Mouse (Mus musculus) liver, embryonic 13.5 days (tissue): Measurements from ENCODE around the gene Mast4. TPM values are rescaled to one million over a fixed set of nuclear protein-coding genes. Genes with fewer than 3 reads are reported as not detected.
A peak's percentile ranks its signal among the peaks of the same experiment; 100 is the strongest.

Source experiments
- ATAC-seq: fragments of 200-750 bp; cut with Nextera tagmentation; 2 replicates; pipeline ENCODE4 v1.8.0; 2017; ENCODE audit warnings: low read depth, mild to moderate bottlenecking, moderate number of reproducible peaks, moderate library complexity
- DNase-seq: peaks from one replicate; pipeline ENCODE4 v3.0.0; 2022
- H3K27ac ChIP-seq: fragments of 300-500 bp; sonication (generic); 2 replicates; pipeline ENCODE4 v1.5.1; 2015; ENCODE audit warnings: moderate library complexity, mild to moderate bottlenecking, inconsistent platforms
- H3K27me3 ChIP-seq: fragments of 300-500 bp; sonication (generic); 2 replicates; pipeline ENCODE4 v1.6.1; 2015; ENCODE audit warnings: mild to moderate bottlenecking, inconsistent platforms
- H3K36me3 ChIP-seq: fragments of 300-500 bp; sonication (generic); 2 replicates; pipeline ENCODE4 v1.6.1; 2015; ENCODE audit warnings: mild to moderate bottlenecking, inconsistent platforms
- H3K4me1 ChIP-seq: fragments of 300-500 bp; sonication (generic); replicated peaks from 2 replicates; pipeline ENCODE4 v1.6.1; 2015; ENCODE audit warnings: inconsistent platforms
- H3K4me2 ChIP-seq: fragments of 300-500 bp; sonication (generic); 2 replicates; pipeline ENCODE4 v1.6.1; 2015; ENCODE audit warnings: inconsistent platforms, mild to moderate bottlenecking, moderate library complexity
- H3K4me3 ChIP-seq: fragments of 300-500 bp; sonication (generic); replicated peaks from 2 replicates; pipeline ENCODE4 v1.5.1; 2015; ENCODE audit warnings: mild to moderate bottlenecking, inconsistent platforms
- H3K9ac ChIP-seq: fragments of 300-500 bp; sonication (generic); 2 replicates; pipeline ENCODE4 v1.6.1; 2015; ENCODE audit warnings: mild to moderate bottlenecking, inconsistent platforms
- H3K9me3 ChIP-seq: fragments of 300-500 bp; sonication (generic); replicated peaks from 2 replicates; pipeline ENCODE4 v1.6.1; 2016; ENCODE audit warnings: inconsistent platforms
- WGBS: fragments of 180-500 bp; shearing (Covaris S2); methylation state at CpG from one replicate; pipeline ENCODE4 v1.1.7; 2015; ENCODE audit not compliant: insufficient replicate concordance; 5-methylcytosine and 5-hydroxymethylcytosine counted together
- polyA plus RNA-seq: library from polyadenylated mRNA; unstranded; fragments of >200 nt; fragmentation: Nextera tagmentation; extraction: Ambion mirVana; gene quantifications from 2 replicates; pipeline ENCODE4 v1.2.1, GENCODE M21; 2015

Gene Mast4
- polyA plus RNA-seq, 1 experiment from 2014 or later, result 3.3 TPM

DNA sequence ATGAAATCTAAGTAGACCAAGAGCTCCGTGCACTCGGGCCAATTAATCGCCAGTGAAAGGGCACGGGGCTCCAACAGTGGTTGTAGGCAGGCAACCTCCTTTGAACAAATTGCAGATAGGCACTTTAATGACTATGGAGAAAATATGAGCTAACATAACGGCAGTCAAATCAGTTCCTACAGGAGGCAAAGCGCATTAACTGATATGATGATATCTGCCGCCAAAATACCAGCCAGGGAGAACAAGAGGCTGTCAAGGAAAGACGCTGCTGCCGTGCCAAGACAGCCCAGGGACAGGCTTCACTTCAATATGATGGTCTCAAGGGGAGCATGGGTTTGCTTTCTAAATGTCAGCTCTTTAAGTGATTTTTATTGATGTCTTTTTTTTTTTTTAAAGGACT, 401.9 kb downstream of the Mast4 start:
- no peak overlapping the region for H3K4me3 ChIP-seq
- DNase-seq (no peak), ATAC-seq (no peak)
- no peaks in the 10 kb centered on the region for H3K9me3 ChIP-seq
- H3K4me1 ChIP-seq, result no peaks in the 10 kb centered on the region
- no peak overlapping the region for H3K9ac ChIP-seq
- H3K27ac ChIP-seq, result no peak overlapping the region
- WGBS, result 68% methylated on average over 9 of the region's 9 CpGs
- no peak overlapping the region for H3K4me2 ChIP-seq
- H3K27me3 ChIP-seq, result no peaks in the 10 kb centered on the region
- no peaks in the 10 kb centered on the region for H3K36me3 ChIP-seq

GRCm38 (mm10) chr13:102931951-102932350, 402.3 kb downstream of the Mast4 start:
- WGBS, result 61% methylated on average over 1 of the region's 1 CpGs
- Histone ChIP-seq H3K9me3 (no peaks in the 10 kb centered on the region), H3K36me3 (no peaks in the 10 kb centered on the region), H3K4me2 (no peak overlapping the region), H3K4me3 (no peak overlapping the region), H3K27me3 (no peaks in the 10 kb centered on the region), H3K9ac (no peak overlapping the region), H3K27ac (no peak overlapping the region), H3K4me1 (no peaks in the 10 kb centered on the region)
- ATAC-seq, result no peak
- DNase-seq, result no peak

DNA sequence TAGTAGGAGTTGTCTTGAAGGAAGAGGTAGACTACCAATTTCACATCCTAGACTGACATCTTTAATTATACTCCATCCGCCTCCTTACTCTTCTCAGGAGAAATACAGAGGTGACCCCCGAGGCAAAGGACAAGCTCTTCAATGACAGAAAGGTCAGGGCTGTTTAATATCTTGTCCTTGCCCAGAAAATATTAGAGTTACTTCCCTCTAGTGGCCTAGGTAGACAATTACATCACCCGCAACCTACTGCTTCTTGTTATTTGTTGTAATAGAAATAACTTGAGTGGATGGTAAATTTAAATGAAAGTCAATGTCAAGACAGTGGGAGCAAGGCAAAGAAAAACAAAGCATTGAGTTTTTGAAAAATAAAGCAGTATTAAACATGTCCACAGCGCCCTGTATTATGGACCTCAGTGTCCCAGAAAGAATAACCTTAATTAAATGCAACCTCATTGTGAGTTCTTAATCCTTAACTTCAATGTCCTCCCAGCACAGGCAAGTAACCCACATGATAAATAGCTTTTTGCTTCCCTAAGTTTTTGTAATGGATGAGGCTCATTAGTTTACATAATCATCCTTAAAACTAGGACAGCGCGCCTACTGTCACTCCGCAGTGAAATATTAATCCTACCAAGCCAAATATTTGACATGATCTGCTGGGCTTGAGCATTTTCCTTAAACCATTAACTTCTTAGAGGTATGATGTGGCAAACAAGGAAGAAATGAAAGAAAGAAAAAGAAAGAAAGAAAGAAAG, 408.3 kb downstream of the Mast4 start:
- H3K36me3 ChIP-seq, result no peaks in the 10 kb centered on the region
- no peak overlapping the region for H3K27ac ChIP-seq
- H3K4me1 ChIP-seq, result no peaks in the 10 kb centered on the region
- ATAC-seq (no peak), DNase-seq (no peak)
- 74% methylated on average over 7 of the region's 7 CpGs for WGBS
- no peaks in the 10 kb centered on the region for H3K9me3 ChIP-seq
- H3K27me3 ChIP-seq, result no peaks in the 10 kb centered on the region
- no peak overlapping the region for H3K9ac ChIP-seq
- H3K4me2 ChIP-seq, result no peak overlapping the region
- H3K4me3 ChIP-seq, result no peak overlapping the region

DNA sequence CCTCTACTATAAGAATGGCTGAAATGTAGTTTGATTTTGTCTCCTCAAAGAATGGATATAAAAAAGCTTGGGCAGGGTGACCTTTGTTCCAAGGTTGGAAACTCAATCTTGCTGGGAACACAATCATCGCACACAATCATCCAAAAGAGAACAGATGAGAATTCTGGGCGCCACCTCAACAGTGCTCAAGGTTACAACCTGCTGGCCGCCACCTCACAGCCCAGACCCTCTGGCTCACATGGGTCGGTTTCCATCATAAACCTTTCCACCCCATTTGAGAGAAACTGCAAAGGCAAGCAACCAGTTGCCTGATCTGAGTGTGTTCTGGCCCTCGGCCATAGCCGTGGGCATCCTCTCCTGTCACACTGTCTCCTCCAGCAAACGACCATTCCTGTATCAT, 414.6 kb downstream of the Mast4 start:
- Histone ChIP-seq H3K36me3 (no peaks in the 10 kb centered on the region), H3K9ac (no peak overlapping the region), H3K9me3 (no peaks in the 10 kb centered on the region), H3K4me3 (no peak overlapping the region), H3K4me1 (no peaks in the 10 kb centered on the region), H3K27ac (no peak overlapping the region), H3K4me2 (no peak overlapping the region), H3K27me3 (no peaks in the 10 kb centered on the region)
- DNase-seq (no peak), ATAC-seq (no peak)
- 58% methylated on average over 7 of the region's 7 CpGs for WGBS

GRCm38 (mm10) chr13:102918616-102919015, 415.7 kb downstream of the Mast4 start:
- Histone ChIP-seq H3K9ac (no peak overlapping the region), H3K27me3 (no peaks in the 10 kb centered on the region), H3K9me3 (no peaks in the 10 kb centered on the region), H3K36me3 (no peaks in the 10 kb centered on the region), H3K4me3 (no peak overlapping the region), H3K4me2 (no peak overlapping the region), H3K4me1 (no peaks in the 10 kb centered on the region), H3K27ac (no peak overlapping the region)
- WGBS, result 32% methylated on average over 4 of the region's 4 CpGs
- DNase-seq, result no peak
- no peak for ATAC-seq

GRCm38 (mm10) chr13:102915341-102915740, 419.0 kb downstream of the Mast4 start:
- no peak for DNase-seq
- Histone ChIP-seq H3K4me1 (no peaks in the 10 kb centered on the region), H3K9ac (no peak overlapping the region), H3K9me3 (no peaks in the 10 kb centered on the region), H3K4me3 (no peak overlapping the region), H3K36me3 (no peaks in the 10 kb centered on the region), H3K27ac (no peak overlapping the region), H3K4me2 (no peak overlapping the region), H3K27me3 (no peaks in the 10 kb centered on the region)
- whole genome bisulfite sequencing, result 64% methylated on average over 1 of the region's 1 CpGs
- ATAC-seq, result no peak

GRCm38 (mm10) chr13:102914800-102915199, 419.5 kb downstream of the Mast4 start:
- ATAC-seq (no peak), DNase-seq (no peak)
- no peak overlapping the region for H3K27ac ChIP-seq
- H3K27me3 ChIP-seq, result no peaks in the 10 kb centered on the region
- H3K4me1 ChIP-seq, result no peaks in the 10 kb centered on the region
- no peaks in the 10 kb centered on the region for H3K9me3 ChIP-seq
- no peak overlapping the region for H3K4me2 ChIP-seq
- H3K36me3 ChIP-seq, result no peaks in the 10 kb centered on the region
- H3K4me3 ChIP-seq, result no peak overlapping the region
- H3K9ac ChIP-seq, result no peak overlapping the region

- no peak overlapping the region for H3K4me3 ChIP-seq
- no peaks in the 10 kb centered on the region for H3K9me3 ChIP-seq
- no peaks in the 10 kb centered on the region for H3K4me1 ChIP-seq
- DNase-seq, result no peak
- ATAC-seq, result no peak
- 67% methylated on average over 2 of the region's 2 CpGs for WGBS
- H3K9ac ChIP-seq, result no peak overlapping the region
- no peak overlapping the region for H3K4me2 ChIP-seq
- H3K27ac ChIP-seq, result no peak overlapping the region
- no peaks in the 10 kb centered on the region for H3K36me3 ChIP-seq
- H3K27me3 ChIP-seq, result no peaks in the 10 kb centered on the region
These were observed 420.4 kb downstream of the Mast4 start for GRCm38 (mm10) chr13:102913919-102914318.

- no peak overlapping the region for H3K27ac ChIP-seq
- H3K9ac ChIP-seq, result no peak overlapping the region
- no peaks in the 10 kb centered on the region for H3K27me3 ChIP-seq
- no peaks in the 10 kb centered on the region for H3K36me3 ChIP-seq
- WGBS, result 76% methylated on average over 12 of the region's 12 CpGs
- H3K4me1 ChIP-seq, result no peaks in the 10 kb centered on the region
- H3K9me3 ChIP-seq, result no peaks in the 10 kb centered on the region
- no peak overlapping the region for H3K4me2 ChIP-seq
- DNase-seq (no peak), ATAC-seq (no peak)
- H3K4me3 ChIP-seq, result no peak overlapping the region
These were observed 421.4 kb downstream of the Mast4 start for GRCm38 (mm10) chr13:102912867-102913266.

- no peak for DNase-seq
- no peak overlapping the region for H3K9ac ChIP-seq
- ATAC-seq, result no peak
- no peak overlapping the region for H3K4me2 ChIP-seq
- 70% methylated on average over 5 of the region's 5 CpGs for WGBS
- no peak overlapping the region for H3K27ac ChIP-seq
- H3K36me3 ChIP-seq, result no peaks in the 10 kb centered on the region
- no peak overlapping the region for H3K4me3 ChIP-seq
- H3K9me3 ChIP-seq, result no peaks in the 10 kb centered on the region
- H3K4me1 ChIP-seq, result peaks cover 9% of the 10 kb centered on the region
- H3K27me3 ChIP-seq, result no peaks in the 10 kb centered on the region
These were observed 424.5 kb downstream of the Mast4 start for GRCm38 (mm10) chr13:102909654-102910418.

DNA sequence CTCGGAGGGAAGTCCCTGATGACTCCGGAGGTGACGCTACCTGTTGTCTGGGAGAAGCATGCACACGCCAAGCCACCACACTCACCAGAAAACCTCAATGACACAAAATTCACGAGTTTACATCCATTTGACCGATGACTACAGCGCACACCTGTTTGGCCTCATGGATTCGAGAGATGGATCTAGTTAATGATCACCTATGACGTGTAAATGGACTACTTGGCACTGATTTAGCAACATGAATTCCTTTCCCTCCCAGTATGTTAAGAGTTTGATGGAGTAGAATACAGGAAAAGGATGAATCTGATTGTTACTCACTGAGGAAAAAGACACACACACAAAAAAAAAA, 427.7 kb downstream of the Mast4 start:
- Histone ChIP-seq H3K27ac (peak overlapping the region; percentile 50; the same call in 1 of the 2 replicates), H3K9me3 (no peaks in the 10 kb centered on the region), H3K4me2 (peak overlapping the region; percentile 86), H3K4me3 (peak overlapping the region; percentile 67), H3K9ac (peak overlapping the region; percentile 66), H3K36me3 (no peaks in the 10 kb centered on the region), H3K4me1 (peaks cover 21% of the 10 kb centered on the region), H3K27me3 (no peaks in the 10 kb centered on the region)
- no peak for ATAC-seq
- DNase-seq, result no peak
- 10% methylated on average over 9 of the region's 9 CpGs for WGBS
